Comparison of ENCODE assay signal across 8 mouse cellular contexts in genomic region chr13:51964416-51964815, GRCm38 (mm10).
DNase-seq lines count a peak whose midpoint lies in the region; ATAC-seq and TF ChIP-seq lines count a peak whose summit lies in the region.

No protein-coding gene starts in this region.

- no peak for TF ChIP-seq CTCF in layer of hippocampus, adult 2 months (conservative IDR thresholded peaks at IDR 0.05)
- no peak for TF ChIP-seq CTCF in left cerebral cortex, adult 2 months (IDR thresholded peaks at IDR 0.05)

- H3K4me3 ChIP-seq in layer of hippocampus, adult 2 months: no peak overlapping the region
- H3K4me3 ChIP-seq in embryonic facial prominence, embryonic 15.5 days (replicated peaks): no peak overlapping the region
- H3K4me3 ChIP-seq in intestine, embryonic 16.5 days (ENCODE audit: low read length): no peak overlapping the region
- H3K4me3 ChIP-seq in left cerebral cortex, adult 2 months: no peak overlapping the region

- H3K36me3 ChIP-seq in embryonic facial prominence, embryonic 15.5 days: no peaks in the 10 kb centered on the region
- no peaks in the 10 kb centered on the region for H3K36me3 ChIP-seq in intestine, embryonic 16.5 days (ENCODE audit: control insufficient read depth, insufficient read depth, low read length)

- no peaks in the 10 kb centered on the region for H3K27me3 ChIP-seq in embryonic facial prominence, embryonic 15.5 days
- H3K27me3 ChIP-seq in intestine, embryonic 16.5 days (replicated peaks; ENCODE audit: control insufficient read depth, insufficient read depth, low read length): no peaks in the 10 kb centered on the region

- peak overlapping the region; percentile 46 for H3K27ac ChIP-seq in layer of hippocampus, adult 2 months
- peak overlapping the region; percentile 73 for H3K27ac ChIP-seq in embryonic facial prominence, embryonic 15.5 days (replicated peaks)
- H3K27ac ChIP-seq in intestine, embryonic 16.5 days (ENCODE audit: low read length): peak overlapping the region; percentile 29
- H3K27ac ChIP-seq in left cerebral cortex, adult 2 months: no peak overlapping the region

- ATAC-seq in embryonic facial prominence, embryonic 15.5 days (ENCODE audit: insufficient number of reproducible peaks, low FRiP score, low TSS enrichment, low read depth): no peak; the same call in 1 of the 2 replicates
- ATAC-seq in intestine, embryonic 16.5 days: peak; percentile 75

- H3K4me2 ChIP-seq in embryonic facial prominence, embryonic 15.5 days (replicated peaks): no peak overlapping the region
- H3K4me2 ChIP-seq in intestine, embryonic 16.5 days (ENCODE audit: low read depth, low read length): no peak overlapping the region

- H3K9ac ChIP-seq in embryonic facial prominence, embryonic 15.5 days: no peak overlapping the region
- H3K9ac ChIP-seq in intestine, embryonic 16.5 days (ENCODE audit: low read depth, low read length): no peak overlapping the region

- 25% methylated on average over 6 of the region's 6 CpGs for WGBS in embryonic facial prominence, embryonic 15.5 days
- WGBS in intestine, embryonic 16.5 days: 28% methylated on average over 6 of the region's 6 CpGs

- H3K9me3 ChIP-seq in embryonic facial prominence, embryonic 15.5 days (replicated peaks): no peaks in the 10 kb centered on the region
- H3K9me3 ChIP-seq in intestine, embryonic 16.5 days (ENCODE audit: control insufficient read depth, low read length): no peaks in the 10 kb centered on the region

- intact Hi-C loops in left cerebral cortex, adult 2 months (cut with DNase I): no loop called here

- H3K4me1 ChIP-seq in embryonic facial prominence, embryonic 15.5 days: peaks cover 39% of the 10 kb centered on the region
- peaks cover 27% of the 10 kb centered on the region for H3K4me1 ChIP-seq in intestine, embryonic 16.5 days (ENCODE audit: control insufficient read depth, insufficient read depth, low read length)

- DNase-seq in layer of hippocampus, adult 2 months (ENCODE audit: low spot score in 2 of 2): no peak
- DNase-seq in layer of hippocampus, adult 8-10 months (ENCODE audit: low spot score in 2 of 2): no peak
- DNase-seq in lung, postnatal 4 days: peak; percentile 71 to 79
- no peak for DNase-seq in urinary bladder, postnatal 4 days (ENCODE audit: low spot score in 2 of 2)
- no peak for DNase-seq in left cerebral cortex, adult 2 months (ENCODE audit: extremely low spot score in 1 of 2, low spot score in 2 of 2)
- DNase-seq in layer of hippocampus, postnatal 10 days (ENCODE audit: low spot score in 2 of 2): no peak

Comparison
In these comparisons a context has a peak if more than half of its experiments do, and no peak if none do; other contexts are left out.
1. DNase-seq: peak in lung, postnatal 4 days (2 of 2); none in layer of hippocampus, adult 2 months (0 of 2), layer of hippocampus, adult 8-10 months (0 of 2), urinary bladder, postnatal 4 days (0 of 2), left cerebral cortex, adult 2 months (0 of 2) and layer of hippocampus, postnatal 10 days (0 of 2).